Mouse (Mus musculus) forebrain, embryonic 10.5 days (tissue): ENCODE results near the gene Ccdc170. TPM values are rescaled to one million over a fixed set of nuclear protein-coding genes. Genes with fewer than 3 reads are reported as not detected.

Source experiments
- DNase-seq: peaks from one replicate; pipeline ENCODE4 v3.0.0-alpha.2; 2017; ENCODE audit warnings: low spot score; ENCODE audit errors: extremely low spot score
- H3K27ac ChIP-seq: fragments of 300-500 bp; sonication (generic); 2 replicates; pipeline ENCODE4 v1.5.1; 2016; ENCODE audit warnings: mild to moderate bottlenecking
- H3K27me3 ChIP-seq: fragments of 300-500 bp; sonication (generic); 2 replicates; pipeline ENCODE4 v1.6.1; 2016; ENCODE audit warnings: mild to moderate bottlenecking; ENCODE audit not compliant: poor library complexity, severe bottlenecking
- H3K36me3 ChIP-seq: fragments of 300-500 bp; sonication (generic); replicated peaks from 2 replicates; pipeline ENCODE4 v1.6.1; 2016; ENCODE audit warnings: mild to moderate bottlenecking, moderate library complexity
- H3K4me1 ChIP-seq: fragments of 300-500 bp; sonication (generic); 2 replicates; pipeline ENCODE4 v1.6.1; 2016
- H3K4me3 ChIP-seq: fragments of 300-500 bp; sonication (generic); 2 replicates; pipeline ENCODE4 v1.5.1; 2016; ENCODE audit warnings: mild to moderate bottlenecking, moderate library complexity
- H3K9me3 ChIP-seq: fragments of 300-500 bp; sonication (generic); 2 replicates; pipeline ENCODE4 v1.6.1; 2016; ENCODE audit warnings: mild to moderate bottlenecking, moderate library complexity
- WGBS: fragments of 180-500 bp; shearing (Covaris S2); methylation state at CpG from one replicate; pipeline ENCODE4 v1.1.7; 2016; 5-methylcytosine and 5-hydroxymethylcytosine counted together
- polyA plus RNA-seq: library from polyadenylated mRNA; unstranded; fragments of >200 nt; fragmentation: Nextera tagmentation; extraction: Ambion mirVana; gene quantifications from 2 replicates; pipeline ENCODE4 v1.2.1, GENCODE M21; 2016

Gene Ccdc170
- polyA plus RNA-seq, 1 experiment from 2014 or later, result not detected

- Histone ChIP-seq H3K4me3 (no peak within 1 kb of the TSS), H3K4me1 (no peaks in the 10 kb centered on the region), H3K9me3 (peaks cover 6% of the 10 kb centered on the region; the same call in 1 of the 2 replicates), H3K27ac (no peak within 1 kb of the TSS), H3K36me3 (no peaks in the 10 kb centered on the region), H3K27me3 (no peaks in the 10 kb centered on the region)
- no peak for DNase-seq
- 56% methylated on average over 13 of the region's 13 CpGs for WGBS
Measured at GRCm38 (mm10) chr10:4611386-4612155, 129.3 kb downstream of the Ccdc170 start, which contains the start of gene Esr1. Esr1 (plus strand) TSS chr10:4611593.

Other genes starting within 250 kb of the Ccdc170 start
- gene Akap12, start 216.1 kb upstream of the Ccdc170 start, polyA plus RNA-seq, result 27.9 and 29.1 TPM in 2 replicates
- 19.7 and 21.6 TPM in 2 replicates for gene Zbtb2, start 94.4 kb upstream of the Ccdc170 start, polyA plus RNA-seq
- gene Rmnd1, start 50.1 kb upstream of the Ccdc170 start, polyA plus RNA-seq, result 48.5 and 50.1 TPM in 2 replicates
- gene Armt1, start 50.0 kb upstream of the Ccdc170 start, polyA plus RNA-seq, result 33.5 and 34.1 TPM in 2 replicates
- not detected in 2 replicates for gene Esr1, start 129.1 kb downstream of the Ccdc170 start, polyA plus RNA-seq